Mouse (Mus musculus): ENCODE results near the gene Hpdl. TPM values are rescaled to one million over a fixed set of nuclear protein-coding genes. Genes with fewer than 3 reads are reported as not detected.

Hpdl gene
- total and polyA plus RNA-seq, 3 experiments = not detected

DNA sequence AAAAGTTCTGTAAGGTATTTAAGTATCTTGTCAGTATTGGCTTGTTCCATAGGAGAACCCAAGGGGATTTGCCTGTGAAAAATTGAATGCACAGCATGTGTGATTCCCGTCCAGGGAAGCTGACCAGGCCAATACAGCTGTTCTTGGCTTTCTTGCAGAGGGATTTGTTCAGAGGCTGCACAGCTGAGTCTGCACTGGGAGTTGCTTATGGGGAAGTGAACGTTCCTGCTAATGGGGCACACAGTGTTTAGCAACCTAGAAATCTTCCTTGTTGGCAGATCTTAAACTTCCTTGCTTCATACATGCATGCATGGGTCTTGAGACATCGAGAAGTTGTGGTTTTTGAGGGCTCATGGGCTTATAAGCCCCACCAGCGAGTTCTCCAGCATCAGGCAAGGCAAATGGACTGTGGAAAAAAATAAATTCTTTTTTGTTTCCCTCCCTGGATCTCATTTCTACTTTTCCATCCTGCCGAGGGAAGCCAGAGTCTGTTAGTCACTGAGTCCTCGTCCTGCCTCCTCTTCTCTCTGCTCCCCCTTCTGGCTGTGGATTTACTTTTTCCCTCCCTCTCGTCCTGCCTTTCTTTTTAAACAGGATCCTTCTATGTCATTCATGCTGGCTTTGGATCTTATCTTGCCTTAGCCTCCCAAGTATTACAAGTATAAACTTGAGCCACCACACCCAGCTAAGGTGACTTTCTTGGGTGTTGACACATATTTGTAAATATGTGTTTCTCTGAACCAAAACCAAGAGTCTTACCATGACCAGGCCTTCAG, 33.3 kb downstream of the Hpdl start:
- DNase-seq (ENCODE audit: low spot score) (no peak), ATAC-seq (ENCODE audit: extremely low read depth, insufficient number of reproducible peaks, low FRiP score, poor library complexity, severe bottlenecking) (no peak)
- Histone ChIP-seq H3K9me3 (replicated peaks) (no peaks in the 10 kb centered on the region), H3K27me3 (ENCODE audit: insufficient read depth, low read length) (no peaks in the 10 kb centered on the region), H3K36me3 (replicated peaks) (peaks cover 2% of the 10 kb centered on the region), H3K4me1 (ENCODE audit: insufficient read depth, low read depth, low read length) (no peaks in the 10 kb centered on the region), H3K4me3 (ENCODE audit: low read depth, low read length) (no peak overlapping the region)
- TF ChIP-seq GATA1 (IDR thresholded peaks at IDR 0.05; ENCODE audit: borderline replicate concordance, low read length) (no peak), TAL1 (conservative IDR thresholded peaks at IDR 0.05; ENCODE audit: low read depth, low read length) (no peak), POLR2AphosphoS5 (IDR thresholded peaks at IDR 0.05; ENCODE audit: insufficient replicate concordance, low read depth, low read length) (no peak), CTCF (IDR thresholded peaks at IDR 0.05; ENCODE audit: low read depth, low read length) (no peak), GATA2 (IDR thresholded peaks at IDR 0.05; ENCODE audit: borderline replicate concordance, low read depth, low read length) (no peak)

DNA sequence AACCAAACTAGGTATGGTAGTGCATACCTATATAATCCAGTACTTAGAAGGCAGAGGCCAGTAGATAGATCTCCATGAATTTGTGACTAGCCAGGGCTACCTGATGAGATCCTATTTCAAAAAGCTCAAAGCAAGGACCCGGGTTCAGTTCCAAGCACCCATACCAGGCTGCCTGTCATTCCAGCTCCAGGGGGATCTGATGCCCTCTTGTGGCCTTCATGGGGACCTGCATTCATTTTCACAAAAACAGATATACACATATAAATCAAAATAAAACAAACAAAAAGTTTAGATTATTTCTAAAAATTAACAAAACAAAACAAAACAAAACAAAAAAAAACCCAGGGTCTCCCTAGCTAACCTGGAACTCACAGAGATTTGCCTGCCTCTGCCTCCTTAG, 34.9 kb downstream of the Hpdl start:
- Histone ChIP-seq H3K9me3 (replicated peaks) (no peaks in the 10 kb centered on the region), H3K4me1 (ENCODE audit: insufficient read depth, low read depth, low read length) (no peaks in the 10 kb centered on the region), H3K27me3 (ENCODE audit: insufficient read depth, low read length) (no peaks in the 10 kb centered on the region), H3K4me3 (ENCODE audit: low read depth, low read length) (no peak overlapping the region), H3K36me3 (replicated peaks) (no peaks in the 10 kb centered on the region)
- DNase-seq (ENCODE audit: low spot score) (no peak), ATAC-seq (ENCODE audit: extremely low read depth, insufficient number of reproducible peaks, low FRiP score, poor library complexity, severe bottlenecking) (no peak)
- TF ChIP-seq POLR2AphosphoS5 (IDR thresholded peaks at IDR 0.05; ENCODE audit: insufficient replicate concordance, low read depth, low read length) = no peak
- TF ChIP-seq CTCF (IDR thresholded peaks at IDR 0.05; ENCODE audit: low read depth, low read length) = no peak
- no peak for TF ChIP-seq GATA2 (IDR thresholded peaks at IDR 0.05; ENCODE audit: borderline replicate concordance, low read depth, low read length)
- TF ChIP-seq TAL1 (conservative IDR thresholded peaks at IDR 0.05; ENCODE audit: low read depth, low read length) = no peak
- no peak for TF ChIP-seq GATA1 (IDR thresholded peaks at IDR 0.05; ENCODE audit: borderline replicate concordance, low read length)

DNA sequence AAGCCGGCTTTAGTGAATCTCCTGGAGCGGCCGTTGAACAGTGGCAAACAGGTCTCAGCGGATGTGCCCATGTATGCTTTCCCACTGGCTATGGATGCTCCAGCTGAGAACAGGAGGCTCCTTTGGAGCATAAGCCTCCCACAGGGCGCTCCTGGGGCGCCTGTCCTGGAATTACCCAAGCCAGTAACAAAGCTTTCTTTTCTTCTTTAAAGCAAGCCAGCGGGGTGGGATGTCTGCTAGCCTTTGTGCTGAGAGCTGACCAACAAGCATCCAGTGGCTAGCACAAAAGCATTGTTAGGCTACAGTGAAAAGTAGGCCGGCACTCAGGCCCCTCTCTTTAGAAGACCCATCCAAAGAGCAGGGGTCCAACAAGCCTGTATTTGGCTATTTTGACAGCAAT, 39.3 kb downstream of the Hpdl start:
- no peak for DNase-seq (ENCODE audit: low spot score)
- no peaks in the 10 kb centered on the region for H3K9me3 ChIP-seq (replicated peaks)
- H3K27me3 ChIP-seq (ENCODE audit: insufficient read depth, low read length) = 0 out of 2 replicates have a peak, but pooled peaks cover 2% of the 10 kb centered on the region
- H3K36me3 ChIP-seq (replicated peaks) = no peaks in the 10 kb centered on the region
- TF ChIP-seq POLR2AphosphoS5 (IDR thresholded peaks at IDR 0.05; ENCODE audit: insufficient replicate concordance, low read depth, low read length) = no peak
- no peak for TF ChIP-seq TAL1 (conservative IDR thresholded peaks at IDR 0.05; ENCODE audit: low read depth, low read length)
- TF ChIP-seq GATA2 (IDR thresholded peaks at IDR 0.05; ENCODE audit: borderline replicate concordance, low read depth, low read length) = no peak
- no peak for TF ChIP-seq CTCF (IDR thresholded peaks at IDR 0.05; ENCODE audit: low read depth, low read length)
- TF ChIP-seq GATA1 (IDR thresholded peaks at IDR 0.05; ENCODE audit: borderline replicate concordance, low read length) = no peak
- no peak for ATAC-seq (ENCODE audit: extremely low read depth, insufficient number of reproducible peaks, low FRiP score, poor library complexity, severe bottlenecking)
- no peak overlapping the region for H3K4me3 ChIP-seq (ENCODE audit: low read depth, low read length)
- H3K4me1 ChIP-seq (ENCODE audit: insufficient read depth, low read depth, low read length) = peaks cover 2% of the 10 kb centered on the region; the same call in 1 of the 2 replicates

DNA sequence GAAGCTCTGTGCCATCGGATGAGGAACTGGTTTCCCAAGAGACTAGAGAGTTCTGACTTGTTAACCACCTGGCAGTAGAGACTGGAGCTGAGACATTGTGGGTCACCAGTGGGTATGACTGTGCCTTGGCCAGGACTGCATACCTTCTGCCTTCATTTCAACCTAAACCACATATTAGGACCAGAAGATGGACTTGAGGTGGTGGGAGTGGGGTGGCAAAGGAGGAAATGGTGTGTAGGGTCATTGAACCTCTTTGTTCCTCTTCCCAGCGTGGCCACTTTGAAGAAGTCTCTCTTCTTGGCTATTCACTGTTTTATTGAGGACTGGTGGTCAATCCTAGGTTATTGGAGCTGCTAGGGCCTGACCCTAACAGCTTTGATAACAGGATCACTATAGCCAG, 40.1 kb downstream of the Hpdl start:
- no peak overlapping the region for H3K4me3 ChIP-seq (ENCODE audit: low read depth, low read length)
- no peaks in the 10 kb centered on the region for H3K9me3 ChIP-seq (replicated peaks)
- H3K36me3 ChIP-seq (replicated peaks) = no peaks in the 10 kb centered on the region
- peaks cover 2% of the 10 kb centered on the region; the same call in 1 of the 2 replicates for H3K4me1 ChIP-seq (ENCODE audit: insufficient read depth, low read depth, low read length)
- no peak for ATAC-seq (ENCODE audit: extremely low read depth, insufficient number of reproducible peaks, low FRiP score, poor library complexity, severe bottlenecking)
- 0 out of 2 replicates have a peak, but pooled peaks cover 2% of the 10 kb centered on the region for H3K27me3 ChIP-seq (ENCODE audit: insufficient read depth, low read length)
- no peak for DNase-seq (ENCODE audit: low spot score)
- TF ChIP-seq CTCF (IDR thresholded peaks at IDR 0.05; ENCODE audit: low read depth, low read length) = no peak
- no peak for TF ChIP-seq GATA2 (IDR thresholded peaks at IDR 0.05; ENCODE audit: borderline replicate concordance, low read depth, low read length)
- no peak for TF ChIP-seq TAL1 (conservative IDR thresholded peaks at IDR 0.05; ENCODE audit: low read depth, low read length)
- no peak for TF ChIP-seq POLR2AphosphoS5 (IDR thresholded peaks at IDR 0.05; ENCODE audit: insufficient replicate concordance, low read depth, low read length)
- no peak for TF ChIP-seq GATA1 (IDR thresholded peaks at IDR 0.05; ENCODE audit: borderline replicate concordance, low read length)

DNA sequence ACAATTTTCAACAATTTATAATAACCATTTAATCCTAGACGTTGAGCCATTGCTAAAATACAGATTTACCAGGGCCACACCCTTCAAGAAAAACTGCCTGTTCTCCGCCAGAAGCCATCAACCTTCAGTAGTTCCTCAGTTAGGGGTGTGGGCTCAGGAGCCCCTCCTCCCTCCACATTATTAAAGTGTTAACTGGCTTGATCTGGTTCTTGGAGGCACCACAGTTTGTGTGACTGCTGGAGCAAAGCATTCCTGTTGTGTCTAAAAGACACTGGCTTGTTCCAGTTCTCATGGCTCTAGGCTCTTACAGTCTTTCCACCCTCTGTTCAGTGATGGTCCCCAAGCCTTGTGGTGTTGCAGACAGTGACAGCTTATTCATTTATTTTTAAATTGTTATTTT, 41.0 kb downstream of the Hpdl start:
- Histone ChIP-seq H3K9me3 (replicated peaks) (no peaks in the 10 kb centered on the region), H3K27me3 (ENCODE audit: insufficient read depth, low read length) (0 out of 2 replicates have a peak, but pooled peaks cover 2% of the 10 kb centered on the region), H3K4me1 (ENCODE audit: insufficient read depth, low read depth, low read length) (peaks cover 2% of the 10 kb centered on the region; the same call in 1 of the 2 replicates), H3K36me3 (replicated peaks) (no peaks in the 10 kb centered on the region), H3K4me3 (ENCODE audit: low read depth, low read length) (no peak overlapping the region)
- ATAC-seq (ENCODE audit: extremely low read depth, insufficient number of reproducible peaks, low FRiP score, poor library complexity, severe bottlenecking) (no peak), DNase-seq (ENCODE audit: low spot score) (no peak)
- TF ChIP-seq TAL1 (conservative IDR thresholded peaks at IDR 0.05; ENCODE audit: low read depth, low read length) (no peak), POLR2AphosphoS5 (IDR thresholded peaks at IDR 0.05; ENCODE audit: insufficient replicate concordance, low read depth, low read length) (no peak), GATA2 (IDR thresholded peaks at IDR 0.05; ENCODE audit: borderline replicate concordance, low read depth, low read length) (no peak), GATA1 (IDR thresholded peaks at IDR 0.05; ENCODE audit: borderline replicate concordance, low read length) (no peak), CTCF (IDR thresholded peaks at IDR 0.05; ENCODE audit: low read depth, low read length) (no peak)

DNA sequence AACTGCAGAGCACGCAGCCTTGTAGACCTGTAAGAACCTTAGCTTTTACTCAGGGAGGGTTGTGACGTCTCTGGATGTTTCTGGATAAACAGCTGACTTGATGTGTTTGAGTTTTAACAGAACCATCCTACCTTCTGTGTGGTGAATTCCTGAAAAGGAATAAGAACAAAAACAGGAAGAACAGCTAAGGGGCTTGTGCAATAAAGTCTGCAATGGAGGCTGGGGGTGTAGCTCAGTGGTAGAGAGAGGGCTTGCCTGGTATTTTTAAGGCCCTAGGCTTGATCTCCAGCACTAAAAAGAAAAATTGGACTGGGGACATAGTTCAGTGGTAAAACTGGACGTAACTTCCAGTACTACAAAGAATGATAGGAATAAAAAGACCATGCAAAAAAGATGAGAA, 44.4 kb downstream of the Hpdl start:
- Histone ChIP-seq H3K4me1 (ENCODE audit: insufficient read depth, low read depth, low read length) (peaks cover 2% of the 10 kb centered on the region; the same call in 1 of the 2 replicates), H3K36me3 (replicated peaks) (no peaks in the 10 kb centered on the region), H3K27me3 (ENCODE audit: insufficient read depth, low read length) (0 out of 2 replicates have a peak, but pooled peaks cover 2% of the 10 kb centered on the region), H3K9me3 (replicated peaks) (no peaks in the 10 kb centered on the region), H3K4me3 (ENCODE audit: low read depth, low read length) (no peak overlapping the region)
- TF ChIP-seq CTCF (IDR thresholded peaks at IDR 0.05; ENCODE audit: low read depth, low read length) (no peak), POLR2AphosphoS5 (IDR thresholded peaks at IDR 0.05; ENCODE audit: insufficient replicate concordance, low read depth, low read length) (no peak), GATA1 (IDR thresholded peaks at IDR 0.05; ENCODE audit: borderline replicate concordance, low read length) (no peak), TAL1 (conservative IDR thresholded peaks at IDR 0.05; ENCODE audit: low read depth, low read length) (no peak), GATA2 (IDR thresholded peaks at IDR 0.05; ENCODE audit: borderline replicate concordance, low read depth, low read length) (no peak)
- no peak for DNase-seq (ENCODE audit: low spot score)
- no peak for ATAC-seq (ENCODE audit: extremely low read depth, insufficient number of reproducible peaks, low FRiP score, poor library complexity, severe bottlenecking)

Measured in G1E (cell line).